Mouse (Mus musculus) heart, adult 2 months (tissue): ENCODE results near the gene Qsox2. TPM values are rescaled to one million over a fixed set of nuclear protein-coding genes. Genes with fewer than 3 reads are reported as not detected.
A peak's percentile ranks its signal among the peaks of the same experiment; 100 is the strongest.

Source experiments
- DNase-seq, 2 experiments: peaks; one replicate each; pipeline ENCODE4 v3.0.0; 2021
- H3K27ac ChIP-seq: fragments of 200-600 bp; 2 replicates; pipeline ENCODE4 v1.8.1; 2022
- H3K27me3 ChIP-seq: fragments of 200-500 bp; 2 replicates; pipeline ENCODE4 v1.6.1; 2012; ENCODE audit warnings: mild to moderate bottlenecking, low read length, inconsistent platforms, mixed read lengths; ENCODE audit not compliant: control insufficient read depth, insufficient read depth
- H3K36me3 ChIP-seq: fragments of 200-500 bp; 2 replicates; pipeline ENCODE4 v1.6.1; 2012; ENCODE audit warnings: low read length, inconsistent platforms; ENCODE audit not compliant: control insufficient read depth, insufficient read depth
- H3K4me1 ChIP-seq: fragments of 200-500 bp; 2 replicates; pipeline ENCODE4 v1.6.1; 2011; ENCODE audit warnings: low read length; ENCODE audit not compliant: control insufficient read depth, insufficient read depth
- H3K4me3 ChIP-seq: fragments of 200-600 bp; 2 replicates; pipeline ENCODE4 v1.8.1; 2022
- H3K79me2 ChIP-seq: fragments of 200-500 bp; replicated peaks from 2 replicates; pipeline ENCODE4 v1.6.1; 2012; ENCODE audit warnings: mild to moderate bottlenecking, inconsistent platforms, low read length, moderate library complexity, mixed read lengths; ENCODE audit not compliant: control insufficient read depth, insufficient read depth
- H3K9ac ChIP-seq: fragments of 200-500 bp; 2 replicates; pipeline ENCODE4 v1.6.1; 2012; ENCODE audit warnings: low read depth, mild to moderate bottlenecking, control low read depth, inconsistent platforms, low read length, mixed read lengths
- CTCF ChIP-seq: fragments of 200-600 bp; IDR thresholded peaks from 2 replicates; pipeline ENCODE4 v1.8.1; 2022; ENCODE audit warnings: antibody characterized with exemption, mild to moderate bottlenecking, moderate library complexity
- EP300 ChIP-seq: fragments of 200-500 bp; IDR thresholded peaks from 2 replicates; pipeline ENCODE4 v1.6.1; 2011; ENCODE audit warnings: low read depth, low read length, control low read depth; ENCODE audit not compliant: insufficient read depth
- POLR2A ChIP-seq: fragments of 200-500 bp; IDR thresholded peaks from 2 replicates; pipeline ENCODE4 v1.6.1; 2011; ENCODE audit warnings: mild to moderate bottlenecking, low read depth, low read length, control low read depth; ENCODE audit not compliant: insufficient read depth
- WGBS: fragments of 180-500 bp; shearing (Covaris S2); methylation state at CpG from one replicate; pipeline ENCODE4 v1.1.7; 2018; 5-methylcytosine and 5-hydroxymethylcytosine counted together
- intact Hi-C: fragments of 180-260 bp; cut with DNase I; formaldehyde crosslinking; loops from one replicate; pipeline ENCODE4 v1.15.1; 2025
- polyA plus RNA-seq: library from polyadenylated mRNA; depleted of rRNA; stranded (reverse); fragments of >200 nt; gene quantifications from 2 replicates; pipeline ENCODE4 v1.2.3, GENCODE M21; 2012
- total RNA-seq, 2 experiments: library from RNA; stranded (reverse); gene quantifications; 2 replicates each; pipeline ENCODE4 v1.2.3; 2021

Gene Qsox2
- total and polyA plus RNA-seq, 3 experiments = 11.1 to 22.2 (median 17.3) TPM

GRCm38 (mm10) chr2:26182646-26183045, 54.7 kb downstream of the Qsox2 start:
- H3K27ac ChIP-seq = no peak overlapping the region
- H3K4me1 ChIP-seq = no peaks in the 10 kb centered on the region
- TF ChIP-seq CTCF (peak; percentile 81), POLR2A (no peak)
- peak in 1 of 2 experiments; percentile 57 for DNase-seq
- intact Hi-C loops = loop anchor here (1.0 kb wide), 1 partner anchor 91 kb away; no protein-coding TSS in a partner anchor
- no peak overlapping the region for H3K4me3 ChIP-seq
- no peak overlapping the region for H3K9ac ChIP-seq
- H3K27me3 ChIP-seq = no peaks in the 10 kb centered on the region
- H3K79me2 ChIP-seq = no peaks in the 10 kb centered on the region
- no peaks in the 10 kb centered on the region for H3K36me3 ChIP-seq
- WGBS = 11% methylated on average over 6 of the region's 6 CpGs

GRCm38 (mm10) chr2:26177189-26177588, 60.1 kb downstream of the Qsox2 start:
- no peak for DNase-seq
- Histone ChIP-seq H3K4me3 (no peak overlapping the region), H3K27me3 (no peaks in the 10 kb centered on the region), H3K36me3 (no peaks in the 10 kb centered on the region), H3K9ac (no peak overlapping the region), H3K79me2 (no peaks in the 10 kb centered on the region), H3K4me1 (no peaks in the 10 kb centered on the region), H3K27ac (no peak overlapping the region)
- intact Hi-C loops = no loop called here
- TF ChIP-seq EP300 (no peak), CTCF (no peak), POLR2A (no peak)
- WGBS = 60% methylated on average over 2 of the region's 2 CpGs

DNA sequence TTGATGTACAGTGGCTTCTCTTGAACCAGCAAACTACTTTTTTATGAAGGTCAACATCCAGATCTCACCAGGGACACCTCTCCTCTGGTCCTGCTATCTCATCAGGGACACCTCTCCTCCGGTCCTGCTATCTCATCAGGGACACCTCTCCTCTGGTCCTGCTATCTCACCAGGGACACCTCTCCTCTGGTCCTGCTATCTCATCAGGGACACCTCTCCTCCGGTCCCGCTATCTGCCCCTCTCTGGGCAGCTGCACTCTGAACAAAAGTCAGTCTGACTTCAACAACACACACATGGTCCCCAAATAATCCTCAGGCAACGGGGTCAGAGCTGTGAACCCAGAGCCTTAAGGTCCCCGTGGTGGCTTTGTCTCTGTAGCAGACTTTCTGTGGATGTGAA, 60.6 kb downstream of the Qsox2 start:
- WGBS = 23% methylated on average over 5 of the region's 5 CpGs
- TF ChIP-seq POLR2A (no peak), EP300 (no peak), CTCF (no peak)
- Histone ChIP-seq H3K9ac (no peak overlapping the region), H3K27ac (no peak overlapping the region), H3K27me3 (no peaks in the 10 kb centered on the region), H3K4me1 (no peaks in the 10 kb centered on the region), H3K4me3 (no peak overlapping the region), H3K79me2 (no peaks in the 10 kb centered on the region), H3K36me3 (no peaks in the 10 kb centered on the region)
- intact Hi-C loops = no loop called here
- no peak for DNase-seq

DNA sequence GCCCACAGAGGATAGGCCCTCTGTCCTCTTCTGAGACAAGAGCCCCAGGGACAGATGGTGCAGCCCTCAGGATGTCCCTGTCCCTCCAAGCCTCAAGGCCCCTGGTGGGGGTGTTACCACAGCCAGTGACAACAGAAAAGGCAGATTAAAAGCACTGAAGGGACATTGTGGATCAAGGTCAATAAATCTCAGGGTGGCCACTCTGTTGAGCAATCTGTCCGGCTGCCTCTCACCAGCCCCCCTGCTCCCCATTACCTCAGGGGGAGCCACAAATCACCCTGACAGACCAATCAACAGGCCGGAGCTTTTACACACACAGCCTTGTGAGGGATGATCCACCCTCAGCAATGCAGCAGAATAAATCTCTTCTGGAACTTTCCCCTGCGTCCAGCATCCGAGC, 62.1 kb downstream of the Qsox2 start:
- intact Hi-C loops = no loop called here
- WGBS = 33% methylated on average over 4 of the region's 4 CpGs
- Histone ChIP-seq H3K27me3 (no peaks in the 10 kb centered on the region), H3K4me1 (no peaks in the 10 kb centered on the region), H3K4me3 (no peak overlapping the region), H3K27ac (no peak overlapping the region), H3K9ac (no peak overlapping the region), H3K36me3 (no peaks in the 10 kb centered on the region), H3K79me2 (no peaks in the 10 kb centered on the region)
- no peak for TF ChIP-seq POLR2A
- no peak for TF ChIP-seq CTCF
- no peak for TF ChIP-seq EP300
- DNase-seq = no peak

- intact Hi-C loops = no loop called here
- H3K9ac ChIP-seq = no peak overlapping the region
- no peak overlapping the region for H3K27ac ChIP-seq
- H3K79me2 ChIP-seq = no peaks in the 10 kb centered on the region
- H3K4me3 ChIP-seq = no peak overlapping the region
- WGBS = 76% methylated on average over 2 of the region's 2 CpGs
- DNase-seq = no peak
- no peaks in the 10 kb centered on the region for H3K4me1 ChIP-seq
- no peaks in the 10 kb centered on the region for H3K36me3 ChIP-seq
- peaks cover 2% of the 10 kb centered on the region; the same call in 1 of the 2 replicates for H3K27me3 ChIP-seq
- TF ChIP-seq POLR2A = no peak
- TF ChIP-seq CTCF = no peak
- no peak for TF ChIP-seq EP300
Measured at GRCm38 (mm10) chr2:26172166-26172565, 65.2 kb downstream of the Qsox2 start.

- 53% methylated on average over 2 of the region's 2 CpGs for whole genome bisulfite sequencing
- peaks cover 2% of the 10 kb centered on the region; the same call in 1 of the 2 replicates for H3K27me3 ChIP-seq
- intact Hi-C loops = no loop called here
Measured at GRCm38 (mm10) chr2:26170376-26170775, 66.9 kb downstream of the Qsox2 start.

More at GRCm38 (mm10) chr2:26170376-26170775, 66.9 kb downstream of the Qsox2 start:
- H3K9ac ChIP-seq = no peak overlapping the region
- H3K4me1 ChIP-seq = no peaks in the 10 kb centered on the region
- TF ChIP-seq CTCF = no peak
- no peak for TF ChIP-seq EP300
- no peak for DNase-seq
- H3K4me3 ChIP-seq = no peak overlapping the region
- no peaks in the 10 kb centered on the region for H3K36me3 ChIP-seq
- no peak overlapping the region for H3K27ac ChIP-seq
- no peaks in the 10 kb centered on the region for H3K79me2 ChIP-seq
